Mouse (Mus musculus) C2C12 (cell line): ENCODE results near the gene Csde1. TPM values are rescaled to one million over a fixed set of nuclear protein-coding genes. Genes with fewer than 3 reads are reported as not detected.

Experiments used
- H3K27me3 ChIP-seq: one replicate; pipeline ENCODE4 v1.6.1; 2011; ENCODE audit not compliant: control insufficient read depth, insufficient read depth, insufficient read length
- H3K36me3 ChIP-seq: one replicate; pipeline ENCODE4 v1.6.1; 2011; ENCODE audit not compliant: control insufficient read depth, insufficient read depth
- H3K4me3 ChIP-seq: one replicate; pipeline ENCODE4 v1.5.1; 2011; ENCODE audit warnings: mild to moderate bottlenecking, control low read depth; ENCODE audit not compliant: poor library complexity, insufficient read depth, severe bottlenecking
- H3K79me2 ChIP-seq: one replicate; pipeline ENCODE4 v1.6.1; 2011; ENCODE audit not compliant: control insufficient read depth, insufficient read depth
- H3K79me3 ChIP-seq: one replicate; pipeline ENCODE4 v1.6.1; 2011; ENCODE audit warnings: low read depth, control low read depth
- H3ac ChIP-seq: one replicate; pipeline ENCODE3; 2011; ENCODE audit warnings: low read depth; ENCODE audit not compliant: control insufficient read depth, insufficient read length
- CEBPB ChIP-seq: IDR thresholded peaks from one replicate; pipeline ENCODE4 v1.6.1; 2011; ENCODE audit warnings: low read depth, mild to moderate bottlenecking, control low read depth, moderate library complexity
- CTCF ChIP-seq: IDR thresholded peaks from one replicate; pipeline ENCODE4 v1.5.1; 2011; ENCODE audit not compliant: control insufficient read depth, insufficient read depth, insufficient read length
- FOSL1 ChIP-seq: IDR thresholded peaks from one replicate; pipeline ENCODE4 v1.8.0; 2011; ENCODE audit warnings: mild to moderate bottlenecking, low read length; ENCODE audit not compliant: poor library complexity, insufficient read depth, severe bottlenecking
- MAX ChIP-seq: IDR thresholded peaks from one replicate; pipeline ENCODE4 v1.6.1; 2011; ENCODE audit warnings: mild to moderate bottlenecking, control low read depth
- MYOD1 ChIP-seq: IDR thresholded peaks from one replicate; pipeline ENCODE4 v1.6.1; 2011; ENCODE audit warnings: low read depth; ENCODE audit not compliant: control insufficient read depth, insufficient read length
- MYOG ChIP-seq: IDR thresholded peaks from one replicate; pipeline ENCODE4 v1.6.1; 2011; ENCODE audit not compliant: control insufficient read depth, insufficient read length; ENCODE audit errors: extremely low read depth
- USF1 ChIP-seq: IDR thresholded peaks from one replicate; pipeline ENCODE4 v1.6.1; 2011; ENCODE audit warnings: low read depth, mild to moderate bottlenecking, control low read depth, moderate library complexity
- polyA plus RNA-seq: library from polyadenylated mRNA; unstranded; fragments of >200 nt; fragmentation: generic; extraction: Trizol; gene quantifications from one replicate; pipeline ENCODE4 v1.2.1, GENCODE M21; 2012; ENCODE audit warnings: missing spikeins

The Csde1 gene
- polyA plus RNA-seq, 1 experiment, result 68.4 TPM

- H3K79me2 ChIP-seq, result peaks cover 6% of the 10 kb centered on the region
- TF ChIP-seq CEBPB (no peak), MAX (no peak), CTCF (no peak), MYOG (no peak), FOSL1 (no peak), USF1 (no peak), MYOD1 (no peak)
- H3ac ChIP-seq, result no peak overlapping the region
- no peaks in the 10 kb centered on the region for H3K79me3 ChIP-seq
- H3K27me3 ChIP-seq, result no peaks in the 10 kb centered on the region
- peak overlapping the region; percentile 51 for H3K4me3 ChIP-seq
- no peaks in the 10 kb centered on the region for H3K36me3 ChIP-seq
Observed at GRCm38 (mm10) chr3:103101909-103102308, 81.7 kb downstream of the Csde1 start.

- H3K4me3 ChIP-seq, result peak within 1 kb of the TSS; percentile 51
- peak within 1 kb of the TSS; percentile 95 for H3ac ChIP-seq
- H3K36me3 ChIP-seq, result no peaks in the 10 kb centered on the region
- no peaks in the 10 kb centered on the region for H3K27me3 ChIP-seq
- H3K79me2 ChIP-seq, result peaks cover 6% of the 10 kb centered on the region
- no peaks in the 10 kb centered on the region for H3K79me3 ChIP-seq
- TF ChIP-seq FOSL1 (no peak), CEBPB (no peak), USF1 (no peak), MAX (peak; percentile 24), MYOD1 (no peak)
Observed at GRCm38 (mm10) chr3:103102454-103103390, 82.5 kb downstream of the Csde1 start, which contains the start of gene Dennd2c. Dennd2c (plus strand) TSS chr3:103102604.

Other genes starting within 250 kb of the Csde1 start
- 0.09 TPM for gene Tshb, start 237.7 kb upstream of the Csde1 start, polyA plus RNA-seq
- gene Sycp1, start 84.3 kb upstream of the Csde1 start, polyA plus RNA-seq, result 0.14 TPM
- 0.04 TPM for gene Nr1h5, start 56.3 kb upstream of the Csde1 start, polyA plus RNA-seq
- gene Sike1, start 24.7 kb upstream of the Csde1 start, polyA plus RNA-seq, result 21.6 TPM
- gene Nras, start 37.9 kb downstream of the Csde1 start, polyA plus RNA-seq, result 57.3 TPM
- 0.18 TPM for gene Ampd1, start 53.6 kb downstream of the Csde1 start, polyA plus RNA-seq
- gene Dennd2c, start 82.2 kb downstream of the Csde1 start, polyA plus RNA-seq, result 1.9 TPM
- 67.2 TPM for gene Bcas2, start 151.2 kb downstream of the Csde1 start, polyA plus RNA-seq